Mouse (Mus musculus): ENCODE results near the gene Nudc.

DNA sequence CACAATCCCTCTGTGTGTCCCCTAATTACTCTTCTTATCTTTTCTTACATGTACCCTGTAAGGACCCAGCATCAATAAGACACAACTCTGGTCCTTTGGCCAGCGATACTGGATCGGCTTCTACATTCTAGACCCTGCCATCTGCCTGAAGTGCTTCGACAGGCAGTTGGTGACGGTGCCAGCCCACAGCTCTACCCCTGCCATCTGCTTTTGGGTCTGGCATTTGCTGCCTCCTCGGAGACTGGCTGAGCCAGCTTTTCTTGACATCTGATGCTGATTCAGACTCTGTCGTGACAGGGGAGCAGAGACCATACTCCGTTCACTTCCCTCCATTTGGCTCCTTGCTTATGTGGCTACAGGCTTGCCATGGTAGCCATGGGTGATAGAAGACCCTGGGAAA, 36.8 kb downstream of the Nudc start:
- TF ChIP-seq CTCF (IDR thresholded peaks at IDR 0.05; ENCODE audit: low read depth) (no peak), EP300 (IDR thresholded peaks at IDR 0.05; ENCODE audit: low read depth) (no peak)
